Mouse (Mus musculus) ES-E14 (cell line): ENCODE results near the gene Ccl2. TPM values are rescaled to one million over a fixed set of nuclear protein-coding genes. Genes with fewer than 3 reads are reported as not detected.

Experiments
- DNase-seq: peaks from one replicate; pipeline ENCODE4 v3.0.0-alpha.2; 2013; ENCODE audit warnings: low read depth, low spot score
- H3K27ac ChIP-seq: 2 replicates; pipeline ENCODE4 v1.5.1; 2012; ENCODE audit warnings: low read depth, mild to moderate bottlenecking, low read length, moderate library complexity, mixed read lengths; ENCODE audit not compliant: poor library complexity, insufficient read depth, severe bottlenecking
- H3K36me3 ChIP-seq: 2 replicates; pipeline ENCODE4 v1.6.1; 2012; ENCODE audit warnings: mild to moderate bottlenecking, low read length, moderate library complexity, mixed read lengths; ENCODE audit not compliant: control insufficient read depth, poor library complexity, insufficient read depth, severe bottlenecking
- H3K4me1 ChIP-seq, 2 experiments: fragments of 150-350 bp in 1 of 2; sonication (generic) in 1 of 2; 2 replicates each; pipeline ENCODE4 v1.6.1; 2012; ENCODE audit warnings: low read length in 2 of 2, mild to moderate bottlenecking in 1 of 2, mixed read lengths in 1 of 2; ENCODE audit not compliant: control insufficient read depth in 2 of 2, insufficient read depth in 2 of 2, poor library complexity in 1 of 2
- H3K4me3 ChIP-seq, 2 experiments: fragments of 150-350 bp in 1 of 2; sonication (generic) in 1 of 2; 2 replicates each; pipeline ENCODE4 v1.5.1; 2012; ENCODE audit warnings: low read length in 2 of 2, low read depth in 1 of 2, mild to moderate bottlenecking in 1 of 2, mixed read lengths in 1 of 2; ENCODE audit not compliant: insufficient read depth in 1 of 2, poor library complexity in 1 of 2, severe bottlenecking in 1 of 2
- H3K9ac ChIP-seq: 2 replicates; pipeline ENCODE4 v1.6.1; 2012; ENCODE audit warnings: low read depth, mild to moderate bottlenecking, low read length, mixed read lengths; ENCODE audit not compliant: poor library complexity, insufficient read depth, severe bottlenecking
- H3K9me3 ChIP-seq: fragments of 150-350 bp; sonication (generic); 2 replicates; pipeline ENCODE4 v1.6.1; 2012; ENCODE audit warnings: low read depth, mild to moderate bottlenecking, low read length; ENCODE audit not compliant: control insufficient read depth, insufficient read depth
- CHD2 ChIP-seq: IDR thresholded peaks from 2 replicates; pipeline ENCODE4 v1.6.1; 2014; ENCODE audit warnings: mild to moderate bottlenecking, low read depth, low read length, inconsistent platforms
- HCFC1 ChIP-seq: IDR thresholded peaks from 2 replicates; pipeline ENCODE4 v1.6.1; 2012; ENCODE audit warnings: low read length, inconsistent platforms, borderline replicate concordance; ENCODE audit not compliant: insufficient read depth
- MAFK ChIP-seq: IDR thresholded peaks from 2 replicates; pipeline ENCODE4 v1.6.1; 2014; ENCODE audit warnings: mild to moderate bottlenecking, low read depth, low read length, inconsistent platforms; ENCODE audit not compliant: insufficient read depth
- ZC3H11A ChIP-seq: IDR thresholded peaks from 2 replicates; pipeline ENCODE4 v1.6.1; 2012; ENCODE audit warnings: low read depth, mild to moderate bottlenecking, inconsistent platforms, low read length, borderline replicate concordance
- ZNF384 ChIP-seq: IDR thresholded peaks from 2 replicates; pipeline ENCODE4 v1.6.1; 2012; ENCODE audit warnings: low read depth, low read length, inconsistent platforms
- in situ Hi-C, 2 experiments: fragments of 600-800 bp; cut with MboI; formaldehyde crosslinking; loops; one replicate each; pipeline ENCODE4 v1.15.1; 2025; ENCODE audit warnings: low sequenced_read_pairs in 2 of 2, inconsistent platforms in 1 of 2; ENCODE audit not compliant: unreplicated experiment in 2 of 2
- total RNA-seq: library from RNA; depleted of rRNA; stranded (reverse); fragments of 300-350 nt; gene quantifications from 2 replicates; pipeline ENCODE4 v1.2.3, GENCODE M21; 2012

Ccl2 gene
- total RNA-seq, 1 experiment: 7.8 TPM

DNA sequence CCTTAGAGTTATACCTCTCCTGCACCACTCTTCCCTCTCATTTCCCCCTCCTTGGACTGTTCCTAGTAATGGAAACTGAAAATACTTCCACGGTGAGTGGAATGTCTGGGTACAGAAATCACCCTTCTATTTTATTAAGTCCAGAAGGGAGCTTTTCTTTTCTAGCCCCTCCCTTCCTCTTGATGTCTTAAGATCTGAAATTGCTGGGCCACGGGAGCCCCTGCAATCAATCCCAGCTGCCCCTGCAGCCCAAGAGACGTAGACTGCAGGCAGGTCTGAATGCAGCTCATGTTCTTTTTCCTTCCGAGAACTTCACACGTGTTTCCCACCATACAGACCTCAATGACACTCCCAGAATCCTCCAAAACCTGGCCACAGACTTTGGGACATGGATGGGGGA is 34.8 kb upstream of the Ccl2 start:
- Histone ChIP-seq H3K9ac (no peak overlapping the region), H3K27ac (no peak overlapping the region), H3K4me1 (no peaks in the 10 kb centered on the region), H3K9me3 (no peaks in the 10 kb centered on the region), H3K4me3 (no peak overlapping the region), H3K36me3 (no peaks in the 10 kb centered on the region)
- TF ChIP-seq HCFC1 (no peak), CHD2 (no peak), ZNF384 (no peak), MAFK (no peak), ZC3H11A (no peak)
- in situ Hi-C loops: no loop called here
- DNase-seq: no peak

DNA sequence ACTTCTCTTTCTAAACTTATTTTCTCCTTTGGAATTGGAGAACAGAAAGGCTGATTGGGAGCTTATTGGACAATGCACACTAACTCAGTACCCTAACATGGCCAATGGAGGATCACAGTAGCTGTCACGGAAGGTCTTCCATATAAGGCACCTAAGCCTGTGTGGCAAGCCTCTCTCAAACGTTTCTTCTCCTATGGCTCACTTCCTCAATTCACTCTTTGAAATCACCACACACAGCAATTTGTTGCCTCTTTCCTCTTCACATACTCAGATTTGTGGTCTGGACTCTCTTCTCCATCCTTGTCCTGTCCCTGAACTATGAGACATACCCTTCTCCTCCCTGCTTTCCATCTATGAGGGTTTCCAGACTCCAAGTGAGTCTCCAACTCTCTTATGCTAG is 30.6 kb upstream of the Ccl2 start:
- H3K4me1 ChIP-seq: no peaks in the 10 kb centered on the region
- H3K27ac ChIP-seq: no peak overlapping the region
- H3K9ac ChIP-seq: no peak overlapping the region
- H3K9me3 ChIP-seq: no peaks in the 10 kb centered on the region
- in situ Hi-C loops: no loop called here
- TF ChIP-seq ZC3H11A: no peak
- TF ChIP-seq ZNF384: no peak
- no peak overlapping the region for H3K4me3 ChIP-seq
- H3K36me3 ChIP-seq: no peaks in the 10 kb centered on the region
- no peak for DNase-seq

DNA sequence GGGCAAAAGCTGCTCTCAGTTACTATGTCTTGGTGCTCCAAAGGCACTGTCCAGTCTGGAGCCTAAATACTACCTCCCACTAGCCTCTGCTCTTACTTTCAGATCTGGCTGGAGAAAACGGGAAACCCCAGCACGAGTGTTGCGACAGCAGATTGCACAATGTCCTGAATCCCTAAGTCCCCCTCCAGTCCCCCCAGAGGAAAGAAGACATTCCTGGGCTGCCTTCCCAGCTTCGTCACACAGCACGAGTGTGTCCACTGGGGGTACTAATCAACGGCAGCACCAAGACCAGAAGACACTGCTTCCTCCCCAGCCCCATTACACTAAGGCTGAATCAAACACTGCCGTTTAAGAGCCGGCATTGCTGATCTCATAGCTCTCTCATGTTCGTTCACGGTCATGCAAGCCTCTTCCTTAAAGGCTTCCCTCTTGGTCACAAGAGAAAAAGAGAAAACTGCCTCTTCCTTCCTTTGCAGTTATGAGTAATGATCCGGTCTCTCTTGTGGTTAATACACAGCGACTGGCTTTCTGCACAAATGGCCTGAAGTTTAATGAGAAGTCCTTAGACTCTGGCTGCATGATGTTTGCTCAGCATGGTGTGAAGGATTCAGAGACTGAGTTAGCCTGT is 28.5 kb upstream of the Ccl2 start:
- TF ChIP-seq CHD2 (no peak), ZNF384 (no peak), ZC3H11A (no peak), HCFC1 (no peak), MAFK (no peak)
- no peak for DNase-seq

DNA sequence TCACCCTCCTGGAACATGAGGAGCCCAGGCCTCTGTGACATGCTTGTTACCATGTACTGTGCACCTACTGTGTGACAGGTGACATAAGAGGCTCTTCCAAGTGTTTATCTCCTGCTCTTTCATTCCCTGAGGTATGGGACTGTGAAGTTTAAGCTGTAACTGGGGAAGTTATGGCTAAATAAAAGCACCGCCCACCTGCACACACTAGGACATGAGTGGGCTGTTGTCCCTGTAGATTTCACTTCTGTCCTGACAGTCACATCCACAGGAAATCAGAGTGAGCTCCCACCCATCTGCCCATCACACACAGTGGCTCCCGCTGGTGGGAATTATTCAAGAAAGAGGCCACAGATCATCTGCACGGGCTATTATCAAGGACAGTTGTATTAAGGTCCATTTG is 25.3 kb upstream of the Ccl2 start:
- no peak for DNase-seq
- Histone ChIP-seq H3K36me3 (no peaks in the 10 kb centered on the region), H3K9ac (no peak overlapping the region), H3K27ac (no peak overlapping the region), H3K9me3 (no peaks in the 10 kb centered on the region), H3K4me3 (no peak overlapping the region), H3K4me1 (no peaks in the 10 kb centered on the region)
- in situ Hi-C loops: no loop called here
- TF ChIP-seq HCFC1: no peak
- no peak for TF ChIP-seq CHD2
- no peak for TF ChIP-seq ZNF384
- TF ChIP-seq MAFK: no peak
- TF ChIP-seq ZC3H11A: no peak

More for the DNA sequence above, 28.5 kb upstream of the Ccl2 start:
- no peak overlapping the region for H3K4me3 ChIP-seq
- H3K9ac ChIP-seq: no peak overlapping the region
- no peaks in the 10 kb centered on the region for H3K4me1 ChIP-seq
- H3K36me3 ChIP-seq: no peaks in the 10 kb centered on the region
- no peak overlapping the region for H3K27ac ChIP-seq
- in situ Hi-C loops: no loop called here
- H3K9me3 ChIP-seq: no peaks in the 10 kb centered on the region
